Mouse (Mus musculus) C2C12 (cell line): ENCODE data around the gene Cptp. TPM values are rescaled to one million over a fixed set of nuclear protein-coding genes. Genes with fewer than 3 reads are reported as not detected.

ENCODE experiments used
- H3K27me3 ChIP-seq: one replicate; pipeline ENCODE4 v1.6.1; 2011; ENCODE audit not compliant: control insufficient read depth, insufficient read depth, insufficient read length
- H3K36me3 ChIP-seq: one replicate; pipeline ENCODE4 v1.6.1; 2011; ENCODE audit not compliant: control insufficient read depth, insufficient read depth
- H3K4me3 ChIP-seq: one replicate; pipeline ENCODE4 v1.5.1; 2011; ENCODE audit warnings: mild to moderate bottlenecking, control low read depth; ENCODE audit not compliant: poor library complexity, insufficient read depth, severe bottlenecking
- H3K79me2 ChIP-seq: one replicate; pipeline ENCODE4 v1.6.1; 2011; ENCODE audit not compliant: control insufficient read depth, insufficient read depth
- H3K79me3 ChIP-seq: one replicate; pipeline ENCODE4 v1.6.1; 2011; ENCODE audit warnings: low read depth, control low read depth
- H3ac ChIP-seq: one replicate; pipeline ENCODE3; 2011; ENCODE audit warnings: low read depth; ENCODE audit not compliant: control insufficient read depth, insufficient read length
- CEBPB ChIP-seq: IDR thresholded peaks from one replicate; pipeline ENCODE4 v1.6.1; 2011; ENCODE audit warnings: low read depth, mild to moderate bottlenecking, control low read depth, moderate library complexity
- CTCF ChIP-seq: IDR thresholded peaks from one replicate; pipeline ENCODE4 v1.5.1; 2011; ENCODE audit not compliant: control insufficient read depth, insufficient read depth, insufficient read length
- FOSL1 ChIP-seq: IDR thresholded peaks from one replicate; pipeline ENCODE4 v1.8.0; 2011; ENCODE audit warnings: mild to moderate bottlenecking, low read length; ENCODE audit not compliant: poor library complexity, insufficient read depth, severe bottlenecking
- MAX ChIP-seq: IDR thresholded peaks from one replicate; pipeline ENCODE4 v1.6.1; 2011; ENCODE audit warnings: mild to moderate bottlenecking, control low read depth
- MYOD1 ChIP-seq: IDR thresholded peaks from one replicate; pipeline ENCODE4 v1.6.1; 2011; ENCODE audit warnings: low read depth; ENCODE audit not compliant: control insufficient read depth, insufficient read length
- MYOG ChIP-seq: IDR thresholded peaks from one replicate; pipeline ENCODE4 v1.6.1; 2011; ENCODE audit not compliant: control insufficient read depth, insufficient read length; ENCODE audit errors: extremely low read depth
- USF1 ChIP-seq: IDR thresholded peaks from one replicate; pipeline ENCODE4 v1.6.1; 2011; ENCODE audit warnings: low read depth, mild to moderate bottlenecking, control low read depth, moderate library complexity
- polyA plus RNA-seq: library from polyadenylated mRNA; unstranded; fragments of >200 nt; fragmentation: generic; extraction: Trizol; gene quantifications from one replicate; pipeline ENCODE4 v1.2.1, GENCODE M21; 2012; ENCODE audit warnings: missing spikeins

Gene Cptp
- polyA plus RNA-seq, 1 experiment: 11.8 TPM

GRCm38 (mm10) chr4:155905634-155906033 lies 36.4 kb upstream of the Cptp start:
- H3K36me3 ChIP-seq: peaks cover 22% of the 10 kb centered on the region
- TF ChIP-seq MAX: no peak
- TF ChIP-seq MYOG: no peak
- no peak for TF ChIP-seq CTCF
- no peak for TF ChIP-seq USF1
- no peak for TF ChIP-seq FOSL1

GRCm38 (mm10) chr4:155904318-155905102 lies 35.3 kb upstream of the Cptp start:
- Histone ChIP-seq H3K4me3 (no peak overlapping the region), H3K36me3 (peaks cover 27% of the 10 kb centered on the region), H3K27me3 (no peaks in the 10 kb centered on the region)

More at GRCm38 (mm10) chr4:155905634-155906033, 36.4 kb upstream of the Cptp start:
- H3K4me3 ChIP-seq: no peak overlapping the region
- H3K79me3 ChIP-seq: no peaks in the 10 kb centered on the region
- no peaks in the 10 kb centered on the region for H3K27me3 ChIP-seq
- no peak overlapping the region for H3ac ChIP-seq
- no peaks in the 10 kb centered on the region for H3K79me2 ChIP-seq

GRCm38 (mm10) chr4:155903246-155903645 lies 34.0 kb upstream of the Cptp start:
- TF ChIP-seq USF1 (no peak), MAX (no peak), MYOD1 (no peak), FOSL1 (no peak), CEBPB (no peak), CTCF (no peak), MYOG (no peak)
- H3K79me2 ChIP-seq: no peaks in the 10 kb centered on the region
- H3K4me3 ChIP-seq: no peak overlapping the region
- H3K27me3 ChIP-seq: no peaks in the 10 kb centered on the region
- no peaks in the 10 kb centered on the region for H3K79me3 ChIP-seq
- no peak overlapping the region for H3ac ChIP-seq
- H3K36me3 ChIP-seq: peaks cover 31% of the 10 kb centered on the region

More at GRCm38 (mm10) chr4:155904318-155905102, 35.3 kb upstream of the Cptp start:
- Histone ChIP-seq H3K79me3 (no peaks in the 10 kb centered on the region), H3ac (no peak overlapping the region), H3K79me2 (no peaks in the 10 kb centered on the region)
- TF ChIP-seq MAX: no peak
- no peak for TF ChIP-seq MYOD1
- TF ChIP-seq MYOG: no peak
- no peak for TF ChIP-seq CEBPB
- no peak for TF ChIP-seq FOSL1
- TF ChIP-seq CTCF: no peak
- TF ChIP-seq USF1: no peak

- H3K79me2 ChIP-seq: peaks cover 7% of the 10 kb centered on the region
- H3K79me3 ChIP-seq: peaks cover 7% of the 10 kb centered on the region
- H3K36me3 ChIP-seq: peaks cover 40% of the 10 kb centered on the region
- no peak overlapping the region for H3K4me3 ChIP-seq
- H3ac ChIP-seq: no peak overlapping the region
- H3K27me3 ChIP-seq: no peaks in the 10 kb centered on the region
- TF ChIP-seq USF1 (no peak), MAX (no peak), MYOD1 (no peak), CEBPB (no peak), CTCF (no peak), MYOG (no peak), FOSL1 (no peak)
Observed at GRCm38 (mm10) chr4:155901205-155901604, 32.0 kb upstream of the Cptp start.

- H3ac ChIP-seq: no peak overlapping the region
- no peak overlapping the region for H3K4me3 ChIP-seq
- peaks cover 23% of the 10 kb centered on the region for H3K79me3 ChIP-seq
- no peak for TF ChIP-seq MYOG
- no peak for TF ChIP-seq CEBPB
- no peak for TF ChIP-seq CTCF
- TF ChIP-seq USF1: no peak
- no peak for TF ChIP-seq MAX
- TF ChIP-seq MYOD1: no peak
- TF ChIP-seq FOSL1: no peak
- H3K36me3 ChIP-seq: peaks cover 43% of the 10 kb centered on the region
- no peaks in the 10 kb centered on the region for H3K27me3 ChIP-seq
- peaks cover 25% of the 10 kb centered on the region for H3K79me2 ChIP-seq
Observed at GRCm38 (mm10) chr4:155899355-155899754, 30.1 kb upstream of the Cptp start.
